Mouse (Mus musculus): ENCODE data around the gene Myh14. TPM values are rescaled to one million over a fixed set of nuclear protein-coding genes. Genes with fewer than 3 reads are reported as not detected.

Gene Myh14
- polyA plus RNA-seq, 1 experiment from 2014 or later: 1.2 TPM

GRCm38 (mm10) chr7:44586518-44586917, 84.1 kb downstream of the Myh14 start:
- WGBS: 7% methylated on average over 19 of the region's 19 CpGs
- Histone ChIP-seq H3K9me3 (no peaks in the 10 kb centered on the region), H3K27ac (no peak overlapping the region), H3K36me3 (no peaks in the 10 kb centered on the region), H3K9ac (replicated peaks) (peak overlapping the region; percentile 58), H3K4me3 (replicated peaks) (peak overlapping the region; percentile 65), H3K4me2 (replicated peaks) (peak overlapping the region; percentile 95), H3K27me3 (peaks cover 38% of the 10 kb centered on the region), H3K4me1 (replicated peaks) (peaks cover 42% of the 10 kb centered on the region)
- no peak for ATAC-seq

DNA sequence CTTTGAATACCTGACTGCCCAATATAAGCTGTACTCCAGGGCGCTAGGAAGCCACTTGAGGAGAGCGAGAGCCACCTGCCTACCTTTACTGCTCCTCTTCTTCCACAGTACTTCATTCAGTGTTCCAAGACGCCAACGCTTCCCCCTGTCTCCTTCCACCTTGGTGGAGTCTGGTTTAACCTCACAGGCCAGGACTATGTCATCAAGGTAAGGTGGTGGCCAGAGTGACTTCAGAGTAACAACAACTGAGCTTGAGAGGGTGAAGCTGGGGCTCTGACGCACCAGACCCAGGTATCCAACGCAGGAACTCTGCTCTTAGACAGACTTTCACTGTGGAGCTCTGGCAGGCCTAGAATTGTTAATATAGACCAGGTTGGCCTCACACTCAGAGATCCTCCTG, 85.0 kb downstream of the Myh14 start:
- no peak overlapping the region for H3K9ac ChIP-seq (replicated peaks)
- H3K9me3 ChIP-seq: no peaks in the 10 kb centered on the region
- 91% methylated on average over 6 of the region's 6 CpGs for WGBS
- H3K36me3 ChIP-seq: no peaks in the 10 kb centered on the region
- H3K4me2 ChIP-seq (replicated peaks): 0 out of 2 replicates have a peak overlapping the region, but pooled peaks have one; percentile 95
- no peak overlapping the region for H3K27ac ChIP-seq
- no peak overlapping the region for H3K4me3 ChIP-seq (replicated peaks)
- H3K4me1 ChIP-seq (replicated peaks): peaks cover 35% of the 10 kb centered on the region
- H3K27me3 ChIP-seq: peaks cover 34% of the 10 kb centered on the region
- ATAC-seq: no peak

DNA sequence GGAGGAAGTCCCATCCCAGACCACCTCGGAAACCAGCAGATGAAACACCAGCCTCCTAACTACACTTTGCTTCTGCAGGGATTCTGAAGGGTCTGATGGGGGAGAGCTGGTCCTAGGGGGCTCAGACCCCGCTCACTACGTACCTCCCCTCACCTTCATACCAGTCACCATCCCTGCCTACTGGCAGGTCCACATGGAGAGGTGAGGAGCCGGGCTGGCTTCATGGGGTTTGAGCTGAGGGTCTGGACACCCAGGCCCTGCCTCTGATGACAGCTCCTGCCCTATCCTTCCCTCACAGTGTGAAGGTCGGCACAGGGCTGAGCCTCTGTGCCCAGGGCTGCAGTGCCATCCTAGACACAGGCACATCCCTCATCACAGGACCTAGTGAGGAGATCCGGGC, 85.7 kb downstream of the Myh14 start:
- 90% methylated on average over 6 of the region's 6 CpGs for WGBS
- H3K27ac ChIP-seq: no peak overlapping the region
- no peak for ATAC-seq

GRCm38 (mm10) chr7:44584265-44584804, 86.3 kb downstream of the Myh14 start:
- 84% methylated on average over 4 of the region's 4 CpGs for WGBS
- ATAC-seq: no peak
- Histone ChIP-seq H3K4me2 (replicated peaks) (no peak overlapping the region), H3K36me3 (no peaks in the 10 kb centered on the region), H3K9me3 (no peaks in the 10 kb centered on the region), H3K27ac (no peak overlapping the region), H3K9ac (replicated peaks) (no peak overlapping the region), H3K4me3 (replicated peaks) (no peak overlapping the region), H3K27me3 (peaks cover 34% of the 10 kb centered on the region), H3K4me1 (replicated peaks) (peaks cover 24% of the 10 kb centered on the region)

More for the DNA sequence above, 85.7 kb downstream of the Myh14 start:
- no peaks in the 10 kb centered on the region for H3K9me3 ChIP-seq
- no peak overlapping the region for H3K9ac ChIP-seq (replicated peaks)
- H3K4me2 ChIP-seq (replicated peaks): no peak overlapping the region
- no peaks in the 10 kb centered on the region for H3K36me3 ChIP-seq
- H3K4me1 ChIP-seq (replicated peaks): peaks cover 30% of the 10 kb centered on the region
- H3K4me3 ChIP-seq (replicated peaks): no peak overlapping the region
- peaks cover 34% of the 10 kb centered on the region for H3K27me3 ChIP-seq

DNA sequence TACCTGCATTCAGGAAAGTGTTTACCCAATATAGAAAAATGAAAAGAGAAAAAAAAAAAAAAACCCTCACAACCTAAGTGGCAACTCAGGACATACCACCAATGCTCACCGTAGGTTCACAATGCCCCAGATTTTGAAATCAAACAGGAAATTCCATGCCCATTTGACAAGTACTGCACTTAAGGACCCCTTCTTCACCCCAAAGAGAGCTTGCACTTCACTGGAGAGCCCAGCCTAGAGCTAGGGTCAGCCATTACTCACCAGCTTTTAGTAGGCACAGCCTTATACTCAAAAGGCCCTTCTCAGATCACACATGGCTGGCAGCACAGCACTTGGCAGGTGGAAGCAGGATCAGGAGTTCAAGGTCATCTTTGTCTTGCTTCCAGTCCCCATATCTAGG, 87.5 kb downstream of the Myh14 start:
- no peak overlapping the region for H3K4me3 ChIP-seq (replicated peaks)
- ATAC-seq: no peak
- H3K4me1 ChIP-seq (replicated peaks): peaks cover 12% of the 10 kb centered on the region
- WGBS: 88% methylated on average over 1 of the region's 1 CpGs
- H3K9ac ChIP-seq (replicated peaks): no peak overlapping the region
- H3K9me3 ChIP-seq: no peaks in the 10 kb centered on the region
- no peak overlapping the region for H3K4me2 ChIP-seq (replicated peaks)
- no peak overlapping the region for H3K27ac ChIP-seq
- H3K36me3 ChIP-seq: no peaks in the 10 kb centered on the region
- H3K27me3 ChIP-seq: peaks cover 28% of the 10 kb centered on the region

- WGBS: 86% methylated on average over 5 of the region's 5 CpGs
- H3K4me2 ChIP-seq (replicated peaks): no peak overlapping the region
- H3K4me3 ChIP-seq (replicated peaks): no peak overlapping the region
- no peaks in the 10 kb centered on the region for H3K9me3 ChIP-seq
- H3K4me1 ChIP-seq (replicated peaks): peaks cover 8% of the 10 kb centered on the region
- H3K9ac ChIP-seq (replicated peaks): no peak overlapping the region
- no peaks in the 10 kb centered on the region for H3K36me3 ChIP-seq
- no peak overlapping the region for H3K27ac ChIP-seq
- peaks cover 24% of the 10 kb centered on the region for H3K27me3 ChIP-seq
- no peak for ATAC-seq
Observed at GRCm38 (mm10) chr7:44582709-44583108, 87.9 kb downstream of the Myh14 start.

GRCm38 (mm10) chr7:44581637-44582036, 89.0 kb downstream of the Myh14 start:
- H3K36me3 ChIP-seq: no peaks in the 10 kb centered on the region
- H3K4me2 ChIP-seq (replicated peaks): no peak overlapping the region
- H3K27me3 ChIP-seq: peaks cover 18% of the 10 kb centered on the region
- no peak overlapping the region for H3K9ac ChIP-seq (replicated peaks)
- no peak overlapping the region for H3K27ac ChIP-seq
- H3K4me1 ChIP-seq (replicated peaks): no peaks in the 10 kb centered on the region; the same call in 1 of the 2 replicates
- no peak for ATAC-seq
- H3K4me3 ChIP-seq (replicated peaks): no peak overlapping the region
- 80% methylated on average over 6 of the region's 6 CpGs for whole genome bisulfite sequencing
- H3K9me3 ChIP-seq: no peaks in the 10 kb centered on the region

- Histone ChIP-seq H3K9me3 (no peaks in the 10 kb centered on the region), H3K4me1 (replicated peaks) (no peaks in the 10 kb centered on the region), H3K4me3 (replicated peaks) (no peak overlapping the region), H3K36me3 (no peaks in the 10 kb centered on the region), H3K27me3 (peaks cover 3% of the 10 kb centered on the region; the same call in 1 of the 2 replicates), H3K27ac (no peak overlapping the region), H3K4me2 (replicated peaks) (no peak overlapping the region), H3K9ac (replicated peaks) (no peak overlapping the region)
- no peak for ATAC-seq
- WGBS: 57% methylated on average over 5 of the region's 5 CpGs
Observed at GRCm38 (mm10) chr7:44576333-44576844, 94.3 kb downstream of the Myh14 start.

DNA sequence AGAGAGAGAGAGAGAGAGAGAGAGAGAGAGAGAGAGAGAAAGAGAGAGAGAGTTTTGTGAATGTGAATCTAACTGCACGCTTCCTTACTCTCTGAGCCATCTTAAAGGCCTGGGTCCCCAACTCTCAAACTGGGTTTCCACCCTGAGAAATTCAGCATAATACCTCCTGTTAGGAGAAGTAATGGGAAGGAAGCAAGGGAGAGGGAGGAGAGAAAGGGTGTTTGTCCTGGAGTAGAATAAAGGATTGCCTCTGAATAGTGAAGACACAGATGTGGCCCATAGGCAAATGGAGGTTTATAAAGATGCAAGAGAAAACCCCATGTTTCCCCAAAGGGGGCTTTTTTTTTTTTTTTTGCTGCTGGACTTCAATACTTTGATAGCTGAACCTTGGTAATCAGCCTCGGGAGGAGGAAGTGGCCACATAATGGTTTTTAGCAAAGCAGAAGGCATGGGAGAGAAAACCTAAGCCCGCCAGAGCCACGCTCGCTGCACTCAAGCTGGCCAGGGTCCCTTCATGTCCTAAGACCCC, 97.6 kb downstream of the Myh14 start:
- Histone ChIP-seq H3K27me3 (peaks cover 3% of the 10 kb centered on the region), H3K4me3 (replicated peaks) (no peak overlapping the region), H3K4me2 (replicated peaks) (no peak overlapping the region), H3K4me1 (replicated peaks) (no peaks in the 10 kb centered on the region), H3K9ac (replicated peaks) (no peak overlapping the region), H3K36me3 (no peaks in the 10 kb centered on the region), H3K9me3 (no peaks in the 10 kb centered on the region), H3K27ac (no peak overlapping the region)
- no peak for ATAC-seq
- WGBS: 72% methylated on average over 5 of the region's 5 CpGs

GRCm38 (mm10) chr7:44572213-44572701, 98.4 kb downstream of the Myh14 start, which contains the start of gene Napsa:
Gene Napsa (plus strand): TSS chr7:44572380.
- Histone ChIP-seq H3K4me3 (replicated peaks) (no peak within 1 kb of the TSS), H3K4me1 (replicated peaks) (no peaks in the 10 kb centered on the region), H3K27ac (no peak within 1 kb of the TSS), H3K9ac (replicated peaks) (no peak within 1 kb of the TSS), H3K9me3 (no peaks in the 10 kb centered on the region), H3K36me3 (no peaks in the 10 kb centered on the region), H3K4me2 (replicated peaks) (no peak within 1 kb of the TSS), H3K27me3 (peaks cover 3% of the 10 kb centered on the region)
- ATAC-seq: no peak
- WGBS: 31% methylated on average over 7 of the region's 7 CpGs

DNA sequence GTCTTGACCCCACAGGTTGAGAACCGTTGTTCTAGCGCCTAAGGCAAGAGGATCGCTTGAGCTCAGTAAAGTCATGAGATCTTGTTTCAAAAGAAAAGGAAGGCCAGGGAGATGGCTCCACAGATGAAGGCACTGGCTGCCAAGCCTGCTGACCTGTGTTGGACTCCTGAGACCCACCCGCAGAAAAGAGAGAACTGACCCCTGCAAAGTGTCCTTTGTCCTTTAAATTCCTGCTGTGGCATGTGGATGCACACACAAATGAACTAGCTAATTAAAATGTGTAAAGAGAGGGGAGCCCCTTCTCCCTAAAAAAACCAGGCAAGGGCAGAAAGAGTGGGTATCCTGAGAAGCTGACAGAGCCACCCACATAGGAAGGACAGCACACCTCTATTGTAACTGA, 98.8 kb downstream of the Myh14 start:
- Histone ChIP-seq H3K9me3 (no peaks in the 10 kb centered on the region), H3K4me2 (replicated peaks) (no peak overlapping the region), H3K4me3 (replicated peaks) (no peak overlapping the region), H3K27me3 (peaks cover 3% of the 10 kb centered on the region), H3K36me3 (no peaks in the 10 kb centered on the region), H3K9ac (replicated peaks) (no peak overlapping the region), H3K4me1 (replicated peaks) (no peaks in the 10 kb centered on the region), H3K27ac (no peak overlapping the region)
- 28% methylated on average over 4 of the region's 4 CpGs for WGBS
- ATAC-seq: no peak

- no peak for ATAC-seq
- Histone ChIP-seq H3K4me3 (replicated peaks) (no peak overlapping the region), H3K27me3 (no peaks in the 10 kb centered on the region; the same call in 1 of the 2 replicates), H3K9ac (replicated peaks) (no peak overlapping the region), H3K36me3 (no peaks in the 10 kb centered on the region), H3K4me2 (replicated peaks) (no peak overlapping the region), H3K4me1 (replicated peaks) (no peaks in the 10 kb centered on the region), H3K9me3 (no peaks in the 10 kb centered on the region), H3K27ac (no peak overlapping the region)
- 85% methylated on average over 6 of the region's 6 CpGs for WGBS
Observed at GRCm38 (mm10) chr7:44570989-44571388, 99.7 kb downstream of the Myh14 start.

All from midbrain, embryonic 13.5 days (tissue).